Mouse (Mus musculus): Measurements from ENCODE around the gene Smg1. TPM values are rescaled to one million over a fixed set of nuclear protein-coding genes. Genes with fewer than 3 reads are reported as not detected.

The Smg1 gene
- polyA plus RNA-seq, 1 experiment from 2014 or later: 23.6 TPM

- Histone ChIP-seq H3K9ac (0 out of 2 replicates have a peak overlapping the region, but pooled peaks have one; percentile 69), H3K36me3 (peaks cover 66% of the 10 kb centered on the region), H3K27me3 (no peaks in the 10 kb centered on the region), H3K9me3 (no peaks in the 10 kb centered on the region), H3K4me2 (peak overlapping the region; percentile 89), H3K4me1 (peaks cover 31% of the 10 kb centered on the region), H3K27ac (peak overlapping the region; percentile 94; the same call in 1 of the 2 replicates), H3K4me3 (peak overlapping the region; percentile 97)
- 21% methylated on average over 8 of the region's 8 CpGs for WGBS
- ATAC-seq (ENCODE audit: insufficient number of reproducible peaks, insufficient read depth, low FRiP score, low TSS enrichment, low read depth): no peak
Measured at GRCm38 (mm10) chr7:118116787-118117538, 126.5 kb downstream of the Smg1 start.

DNA sequence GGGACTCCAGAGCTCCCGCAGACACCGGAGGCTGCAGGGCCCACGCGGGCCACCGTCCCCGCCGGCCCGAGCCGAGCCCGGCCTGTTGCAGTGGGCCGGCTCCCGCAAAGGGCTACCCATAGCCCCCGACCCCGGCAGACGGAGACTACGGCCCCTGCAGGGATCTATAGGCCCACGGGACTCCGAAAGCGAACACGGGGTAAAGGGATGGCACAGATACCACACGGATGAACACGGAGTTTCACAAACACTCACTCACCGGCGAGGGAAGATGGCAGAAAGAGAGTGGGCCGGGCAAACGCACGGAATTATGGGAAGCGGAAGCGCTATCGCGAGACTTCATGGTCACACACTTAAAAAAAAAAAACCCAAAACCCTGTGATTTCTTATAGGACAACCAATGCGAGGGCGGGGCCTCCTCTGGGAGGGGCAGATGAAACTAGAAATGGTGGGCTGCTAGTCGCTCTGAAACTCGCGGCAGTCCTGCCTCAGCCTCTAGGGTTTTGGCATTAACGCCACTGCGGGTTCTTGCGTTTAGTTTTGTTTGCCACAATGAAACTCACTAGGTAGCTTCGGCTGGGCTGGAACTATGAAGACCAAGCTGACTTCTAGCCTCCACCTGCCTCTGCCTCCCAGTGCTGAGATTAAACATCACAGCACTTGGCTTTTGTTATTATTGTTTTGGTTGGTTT lies 127.4 kb downstream of the Smg1 start, which contains the start of gene Rps15a:
Gene Rps15a (minus strand): TSS at position 312 of the 692 bp plus-strand sequence.
- peak within 1 kb of the TSS; percentile 94 for H3K27ac ChIP-seq
- H3K9me3 ChIP-seq: no peaks in the 10 kb centered on the region
- peak within 1 kb of the TSS; percentile 100 for H3K9ac ChIP-seq
- H3K36me3 ChIP-seq: peaks cover 67% of the 10 kb centered on the region
- peak within 1 kb of the TSS; percentile 97 for H3K4me3 ChIP-seq
- ATAC-seq (ENCODE audit: insufficient number of reproducible peaks, insufficient read depth, low FRiP score, low TSS enrichment, low read depth): peak; percentile 69
- peak within 1 kb of the TSS; percentile 89 for H3K4me2 ChIP-seq
- WGBS: under 1% methylated on average over 40 of the region's 40 CpGs
- peaks cover 41% of the 10 kb centered on the region for H3K4me1 ChIP-seq
- H3K27me3 ChIP-seq: no peaks in the 10 kb centered on the region

- Histone ChIP-seq H3K4me3 (peak overlapping the region; percentile 97), H3K27me3 (no peaks in the 10 kb centered on the region), H3K9me3 (no peaks in the 10 kb centered on the region), H3K4me1 (peaks cover 45% of the 10 kb centered on the region), H3K4me2 (peak overlapping the region; percentile 89), H3K27ac (peak overlapping the region; percentile 94), H3K36me3 (peaks cover 67% of the 10 kb centered on the region), H3K9ac (peak overlapping the region; percentile 100)
- WGBS: under 1% methylated on average over 20 of the region's 20 CpGs
- ATAC-seq (ENCODE audit: insufficient number of reproducible peaks, insufficient read depth, low FRiP score, low TSS enrichment, low read depth): no peak; the same call in 1 of the 2 replicates
Measured at GRCm38 (mm10) chr7:118115533-118115876, 128.0 kb downstream of the Smg1 start.

- 64% methylated on average over 5 of the region's 5 CpGs for WGBS
- Histone ChIP-seq H3K9ac (peak overlapping the region; percentile 100), H3K36me3 (peaks cover 67% of the 10 kb centered on the region), H3K27me3 (no peaks in the 10 kb centered on the region), H3K4me3 (peak overlapping the region; percentile 97), H3K9me3 (no peaks in the 10 kb centered on the region), H3K4me2 (peak overlapping the region; percentile 89), H3K27ac (no peak overlapping the region), H3K4me1 (peaks cover 45% of the 10 kb centered on the region)
- no peak for ATAC-seq (ENCODE audit: insufficient number of reproducible peaks, insufficient read depth, low FRiP score, low TSS enrichment, low read depth)
Measured at GRCm38 (mm10) chr7:118113541-118114297, 129.8 kb downstream of the Smg1 start.

- peak overlapping the region; percentile 13 for H3K4me3 ChIP-seq
- peak overlapping the region; percentile 89 for H3K4me2 ChIP-seq
- no peaks in the 10 kb centered on the region for H3K9me3 ChIP-seq
- no peak overlapping the region for H3K27ac ChIP-seq
- 74% methylated on average over 3 of the region's 3 CpGs for WGBS
- no peaks in the 10 kb centered on the region for H3K27me3 ChIP-seq
- H3K9ac ChIP-seq: peak overlapping the region; percentile 51
- H3K4me1 ChIP-seq: peaks cover 45% of the 10 kb centered on the region
- H3K36me3 ChIP-seq: peaks cover 86% of the 10 kb centered on the region
- no peak for ATAC-seq (ENCODE audit: insufficient number of reproducible peaks, insufficient read depth, low FRiP score, low TSS enrichment, low read depth)
Measured at GRCm38 (mm10) chr7:118111128-118111527, 132.3 kb downstream of the Smg1 start.

- no peak overlapping the region for H3K4me2 ChIP-seq
- no peaks in the 10 kb centered on the region for H3K27me3 ChIP-seq
- no peak overlapping the region for H3K4me3 ChIP-seq
- WGBS: 71% methylated on average over 1 of the region's 1 CpGs
- ATAC-seq (ENCODE audit: insufficient number of reproducible peaks, insufficient read depth, low FRiP score, low TSS enrichment, low read depth): no peak
- H3K9ac ChIP-seq: no peak overlapping the region
- H3K36me3 ChIP-seq: peaks cover 87% of the 10 kb centered on the region
- H3K9me3 ChIP-seq: no peaks in the 10 kb centered on the region
- H3K27ac ChIP-seq: no peak overlapping the region
- H3K4me1 ChIP-seq: peaks cover 21% of the 10 kb centered on the region
Measured at GRCm38 (mm10) chr7:118107671-118108070, 135.8 kb downstream of the Smg1 start.

DNA sequence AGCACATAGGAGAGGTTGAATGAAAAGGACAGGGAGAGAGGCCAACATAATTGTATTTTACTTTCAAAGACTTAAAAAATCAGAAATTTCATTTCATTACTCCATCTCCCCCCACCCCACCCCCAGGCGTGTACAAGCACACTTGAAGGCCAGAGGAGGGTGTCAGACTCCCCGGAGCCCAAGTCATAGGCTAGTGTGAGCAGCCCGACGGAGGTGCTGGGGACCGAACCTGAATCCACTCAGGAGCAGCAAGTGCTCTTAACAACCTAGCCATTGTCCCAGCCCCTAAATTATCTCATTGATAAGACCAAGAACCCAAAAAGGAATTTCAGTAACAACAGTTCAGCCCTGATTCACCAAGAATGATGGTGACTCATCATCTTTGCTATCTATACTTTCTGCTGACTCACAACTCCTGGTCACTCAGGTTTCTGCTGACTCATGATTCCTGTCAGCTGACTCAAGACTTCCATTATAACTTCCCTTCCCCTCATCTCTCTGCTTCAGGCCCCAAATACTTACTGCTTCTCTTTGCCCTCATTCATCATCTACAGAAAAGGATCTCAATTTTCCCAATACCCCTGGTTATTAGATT lies 138.9 kb downstream of the Smg1 start:
- 69% methylated on average over 5 of the region's 5 CpGs for WGBS
- Histone ChIP-seq H3K4me2 (no peak overlapping the region), H3K36me3 (peaks cover 57% of the 10 kb centered on the region), H3K4me3 (no peak overlapping the region), H3K4me1 (no peaks in the 10 kb centered on the region), H3K27ac (no peak overlapping the region), H3K9me3 (no peaks in the 10 kb centered on the region), H3K9ac (no peak overlapping the region), H3K27me3 (no peaks in the 10 kb centered on the region)
- ATAC-seq (ENCODE audit: insufficient number of reproducible peaks, insufficient read depth, low FRiP score, low TSS enrichment, low read depth): no peak

DNA sequence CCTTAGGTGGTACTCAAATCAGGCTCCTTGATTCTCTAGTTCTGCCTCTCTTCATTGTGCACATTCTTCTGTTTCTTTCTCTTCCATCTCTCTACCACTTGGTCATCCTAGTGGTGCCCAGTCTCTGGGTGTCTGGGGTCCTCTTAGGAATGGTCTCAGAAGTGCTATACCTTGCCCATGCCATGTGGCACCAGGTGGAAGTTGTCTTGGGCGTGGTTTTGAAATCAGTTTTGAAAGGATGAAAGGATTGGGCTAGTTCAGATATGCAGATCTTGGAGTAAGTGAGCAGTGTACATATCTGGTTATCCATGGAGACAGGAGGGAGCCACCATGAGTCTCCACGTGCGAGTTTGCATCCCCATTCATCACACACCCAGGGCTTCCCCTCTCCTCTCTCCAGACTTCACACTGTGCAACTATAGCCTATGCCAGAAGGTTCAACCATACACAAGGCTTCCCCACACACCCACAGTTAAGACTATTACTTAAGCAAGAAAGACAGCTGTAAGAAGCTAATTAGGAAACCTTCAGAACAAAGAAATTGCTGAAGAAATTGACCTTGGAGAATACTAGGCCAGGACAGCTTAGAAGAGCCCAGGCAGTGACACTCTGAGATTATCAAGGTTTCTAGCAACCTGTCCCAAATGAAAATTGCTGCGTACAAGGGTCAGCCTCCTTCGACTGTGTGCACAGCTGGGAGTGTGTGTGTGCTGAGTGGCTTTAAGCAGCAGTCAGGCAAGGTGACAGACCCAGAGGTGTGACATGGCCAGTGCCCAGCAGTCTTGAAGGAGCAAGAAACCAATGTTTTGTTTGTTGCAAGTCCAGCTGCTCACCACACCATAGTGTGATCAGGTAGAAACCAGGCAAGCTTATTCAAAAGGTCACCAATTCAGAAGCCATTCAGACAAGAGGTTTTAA lies 139.7 kb downstream of the Smg1 start:
- WGBS: 42% methylated on average over 5 of the region's 5 CpGs
- ATAC-seq (ENCODE audit: insufficient number of reproducible peaks, insufficient read depth, low FRiP score, low TSS enrichment, low read depth): peak; percentile 16; the same call in 1 of the 2 replicates
- no peak overlapping the region for H3K4me3 ChIP-seq
- H3K9ac ChIP-seq: no peak overlapping the region
- no peaks in the 10 kb centered on the region for H3K27me3 ChIP-seq
- H3K27ac ChIP-seq: no peak overlapping the region
- H3K36me3 ChIP-seq: peaks cover 49% of the 10 kb centered on the region
- no peaks in the 10 kb centered on the region for H3K9me3 ChIP-seq
- no peak overlapping the region for H3K4me2 ChIP-seq
- no peaks in the 10 kb centered on the region for H3K4me1 ChIP-seq

- Histone ChIP-seq H3K27ac (no peak overlapping the region; the same call in 1 of the 2 replicates), H3K36me3 (peaks cover 40% of the 10 kb centered on the region)
Measured at GRCm38 (mm10) chr7:118102678-118103461, 140.6 kb downstream of the Smg1 start.

GRCm38 (mm10) chr7:118102231-118102630 lies 141.2 kb downstream of the Smg1 start:
- H3K9me3 ChIP-seq: no peaks in the 10 kb centered on the region
- H3K9ac ChIP-seq: no peak overlapping the region
- peaks cover 34% of the 10 kb centered on the region for H3K36me3 ChIP-seq
- H3K4me2 ChIP-seq: no peak overlapping the region
- no peak overlapping the region; the same call in 1 of the 2 replicates for H3K27ac ChIP-seq
- H3K27me3 ChIP-seq: no peaks in the 10 kb centered on the region
- no peaks in the 10 kb centered on the region for H3K4me1 ChIP-seq
- no peak overlapping the region for H3K4me3 ChIP-seq
- WGBS: 43% methylated on average over 4 of the region's 4 CpGs
- no peak for ATAC-seq (ENCODE audit: insufficient number of reproducible peaks, insufficient read depth, low FRiP score, low TSS enrichment, low read depth)

More at GRCm38 (mm10) chr7:118102678-118103461, 140.6 kb downstream of the Smg1 start:
- H3K27me3 ChIP-seq: no peaks in the 10 kb centered on the region
- peak; percentile 15; the same call in 1 of the 2 replicates for ATAC-seq (ENCODE audit: insufficient number of reproducible peaks, insufficient read depth, low FRiP score, low TSS enrichment, low read depth)
- H3K9ac ChIP-seq: no peak overlapping the region
- 40% methylated on average over 4 of the region's 4 CpGs for WGBS
- no peak overlapping the region for H3K4me2 ChIP-seq
- no peaks in the 10 kb centered on the region for H3K9me3 ChIP-seq
- no peaks in the 10 kb centered on the region for H3K4me1 ChIP-seq
- H3K4me3 ChIP-seq: no peak overlapping the region
